Comparison of ENCODE assay signal across 21 mouse cellular contexts in the genomic region with DNA sequence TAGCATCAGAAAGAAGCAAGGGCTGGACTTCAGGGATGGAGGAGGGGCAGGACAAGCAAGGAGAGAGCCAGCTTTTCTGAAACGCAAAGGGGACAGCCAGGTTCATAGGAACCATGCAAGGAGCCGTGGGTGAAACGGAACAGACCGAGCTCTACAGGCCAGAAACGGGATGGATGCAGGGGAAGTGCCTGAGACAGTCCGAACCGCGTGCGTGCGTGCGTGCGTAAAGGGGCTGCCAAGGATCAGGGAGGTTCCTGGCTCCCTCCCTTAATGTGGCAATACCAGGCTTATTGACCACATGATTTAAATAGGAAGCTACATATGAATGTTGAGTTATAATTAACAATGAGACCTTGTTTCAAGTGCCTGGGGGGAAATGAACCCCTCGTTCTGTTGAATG. TPM values are rescaled to one million over a fixed set of nuclear protein-coding genes. Genes with fewer than 3 reads are reported as not detected.
DNase-seq lines count a peak whose midpoint lies in the region; ATAC-seq and TF ChIP-seq lines count a peak whose summit lies in the region.
"Had no signal": no experiment of that assay in that cellular context is flagged by ENCODE, and none has a peak within 500 bp of the region (broad histone marks: within the 10 kb centered on the region; RNA-seq: fewer than 3 reads in every experiment).

No protein-coding gene starts in this region.

- peaks cover 47% of the 10 kb centered on the region for H3K79me2 ChIP-seq in macrophage (ENCODE audit: inconsistent target)

- H3K9ac ChIP-seq in liver, embryonic 12.5 days, result no peak overlapping the region
- H3K9ac ChIP-seq: embryonic facial prominence, embryonic 12.5 days; forebrain, embryonic 15.5 days; heart, embryonic 13.5 days; hindbrain, embryonic 12.5 days had no signal

- H3K27ac ChIP-seq in gastrocnemius, adult 2 months, result no peak overlapping the region
- peak overlapping the region; percentile 46 for H3K27ac ChIP-seq in bone marrow, adult 2 months (ENCODE audit: control insufficient read depth, insufficient read depth, low read depth, low read length, poor library complexity)
- H3K27ac ChIP-seq in macrophage, result peak overlapping the region; percentile 32
- no peak overlapping the region for H3K27ac ChIP-seq in liver, embryonic 12.5 days
- H3K27ac ChIP-seq: embryonic facial prominence, embryonic 12.5 days; forebrain, embryonic 15.5 days; heart, embryonic 13.5 days; hindbrain, embryonic 12.5 days had no signal

- H3K4me3 ChIP-seq in gastrocnemius, adult 2 months, result no peak overlapping the region
- H3K4me3 ChIP-seq in bone marrow, adult 2 months (replicated peaks; ENCODE audit: control insufficient read depth, low read depth, low read length), result no peak overlapping the region
- H3K4me3 ChIP-seq in macrophage (ENCODE audit: inconsistent target), result no peak overlapping the region
- H3K4me3 ChIP-seq in liver, embryonic 12.5 days, result no peak overlapping the region
- H3K4me3 ChIP-seq: embryonic facial prominence, embryonic 12.5 days; forebrain, embryonic 15.5 days; heart, embryonic 13.5 days; hindbrain, embryonic 12.5 days had no signal

- H3K9me3 ChIP-seq in liver, embryonic 12.5 days (replicated peaks), result no peaks in the 10 kb centered on the region
- H3K9me3 ChIP-seq: embryonic facial prominence, embryonic 12.5 days; forebrain, embryonic 15.5 days; heart, embryonic 13.5 days; hindbrain, embryonic 12.5 days had no signal

- intact Hi-C loops in gastrocnemius, adult 2 months (cut with DNase I), result no loop called here
- intact Hi-C loops in gastrocnemius, postnatal 36 days (cut with DNase I), result no loop called here

- H3K4me2 ChIP-seq in liver, embryonic 12.5 days, result no peak overlapping the region
- H3K4me2 ChIP-seq: embryonic facial prominence, embryonic 12.5 days; forebrain, embryonic 15.5 days; heart, embryonic 13.5 days; hindbrain, embryonic 12.5 days had no signal

- no peak for TF ChIP-seq CTCF in gastrocnemius, adult 2 months (IDR thresholded peaks at IDR 0.05)
- TF ChIP-seq CTCF in bone marrow, adult 2 months (IDR thresholded peaks at IDR 0.05; ENCODE audit: control insufficient read depth, insufficient read depth, low read length), result no peak

- peaks cover 20% of the 10 kb centered on the region; the same call in 1 of the 2 replicates for H3K36me3 ChIP-seq in macrophage (ENCODE audit: inconsistent target)
- peaks cover 40% of the 10 kb centered on the region for H3K36me3 ChIP-seq in liver, embryonic 12.5 days

- no peak for TF ChIP-seq POLR2A in bone marrow, adult 2 months (IDR thresholded peaks at IDR 0.05; ENCODE audit: borderline replicate concordance, control insufficient read depth, low read depth, low read length)

- no peak for ATAC-seq in liver, embryonic 12.5 days
- ATAC-seq: forebrain, embryonic 15.5 days; hindbrain, embryonic 16.5 days; inflammation-experienced regulatory T-cells, adult 6 months had no signal

- WGBS in bone marrow, adult 2 months, result 45% methylated on average over 13 of the region's 13 CpGs
- WGBS in macrophage (ENCODE audit: missing documents), result 30% methylated on average over 13 of the region's 13 CpGs
- 80% methylated on average over 13 of the region's 13 CpGs for WGBS in liver, embryonic 12.5 days (ENCODE audit: insufficient replicate concordance)

- no peaks in the 10 kb centered on the region for H3K27me3 ChIP-seq in liver, embryonic 12.5 days (replicated peaks)
- H3K27me3 ChIP-seq: CH12.LX; embryonic facial prominence, embryonic 12.5 days; forebrain, embryonic 15.5 days; heart, embryonic 13.5 days; hindbrain, embryonic 12.5 days had no signal

- DNase-seq in gastrocnemius, adult 2 months, result peak; percentile 6
- no peak for DNase-seq in gastrocnemius, postnatal 36 days
- no peak for DNase-seq in frontal cortex, adult 2 months (ENCODE audit: extremely low spot score in 1 of 2, low spot score in 1 of 2)
- DNase-seq in B cell, adult 2 months, result no peak
- DNase-seq: adrenal gland, adult 2 months; adrenal gland, postnatal 25 days; cerebellum, adult 11 months; cerebellum, adult 8-10 months; cerebellum, postnatal 14 days; gastrocnemius, postnatal 10 days; heart, postnatal 4 days had no signal

- peaks cover 4% of the 10 kb centered on the region for H3K4me1 ChIP-seq in bone marrow, adult 2 months (ENCODE audit: control insufficient read depth, insufficient read depth, low read length)
- peaks cover 18% of the 10 kb centered on the region for H3K4me1 ChIP-seq in liver, embryonic 12.5 days
- H3K4me1 ChIP-seq: forebrain, embryonic 15.5 days had no signal

RNA-seq across cellular contexts. Expression of gene Ttc7b, which starts 21.2 kb away (rescaled TPM):
- 100 to 1,000 TPM; 147 to 160 TPM for total RNA-seq in gastrocnemius, adult 2 months (2021)
- 100 to 1,000 TPM; 138 to 139 TPM for total RNA-seq in gastrocnemius, postnatal 36 days (2021)
- polyA plus RNA-seq in bone marrow, adult 2 months (2011; ENCODE audit: insufficient read depth, insufficient read length, low replicate concordance, missing spikeins), result 2.9 and 26.5 TPM in 2 replicates
- 100 to 1,000 TPM in 17 of 26 experiments, 10 to 100 TPM in 9; 75.1 to 195 (median 117) TPM for total RNA-seq in macrophage (2018; cell fraction: chromatin; rRNA removed)
- total RNA-seq in macrophage (2018; cell fraction: cytosol; rRNA removed), result 10 to 100 TPM; 21.3 to 44.4 (median 32.3) TPM
- 100 to 1,000 TPM in 5 of 26 experiments, 10 to 100 TPM in 21; 40.5 to 130 (median 63.7) TPM for total RNA-seq in macrophage (2018; cell fraction: nucleus; rRNA removed)
- polyA plus RNA-seq in macrophage (2018), result 21.7 to 32.3 TPM (median 29.4 TPM) in 3 replicates
- 194 and 202 TPM in 2 replicates for polyA plus RNA-seq in frontal cortex, adult 2 months (2012; rRNA removed)
- polyA plus RNA-seq in liver, embryonic 12.5 days (2016; fragmentation: Nextera tagmentation; extraction: Ambion mirVana), result 2.2 and 3.1 TPM in 2 replicates

Comparison
In these comparisons a context has a peak if more than half of its experiments do, and no peak if none do; other contexts are left out.
1. H3K27ac ChIP-seq: peak in bone marrow, adult 2 months (single experiment) and macrophage (single experiment); none in gastrocnemius, adult 2 months (single experiment) and liver, embryonic 12.5 days (single experiment).